Mouse (Mus musculus) CH12.LX (cell line): Measurements from ENCODE around the gene Nagpa. TPM values are rescaled to one million over a fixed set of nuclear protein-coding genes. Genes with fewer than 3 reads are reported as not detected.

Experiments used
- DNase-seq: peaks from one replicate; pipeline ENCODE4 v3.0.0-alpha.2; 2013; ENCODE audit errors: extremely low read depth
- H3K27ac ChIP-seq: 2 replicates; pipeline ENCODE4 v1.5.1; 2012; ENCODE audit warnings: low read depth, mild to moderate bottlenecking, control low read depth, moderate library complexity; ENCODE audit not compliant: insufficient read depth
- H3K27me3 ChIP-seq: replicated peaks from 2 replicates; pipeline ENCODE3; 2012; ENCODE audit warnings: inconsistent platforms
- H3K36me3 ChIP-seq, 2 experiments: replicated peaks in 1 of 2; 2 replicates each; pipeline versions ENCODE3 to v1.6.1; 2012; ENCODE audit warnings: inconsistent platforms in 1 of 2, low read length in 1 of 2, mild to moderate bottlenecking in 1 of 2, mixed read lengths in 1 of 2, moderate library complexity in 1 of 2; ENCODE audit not compliant: control insufficient read depth in 1 of 2, insufficient read depth in 1 of 2
- H3K4me1 ChIP-seq, 2 experiments: 2 replicates each; pipeline ENCODE4 v1.6.1; 2012; ENCODE audit warnings: inconsistent platforms in 1 of 2, moderate library complexity in 1 of 2; ENCODE audit not compliant: insufficient read depth in 2 of 2, control insufficient read depth in 1 of 2
- H3K4me2 ChIP-seq: 2 replicates; pipeline ENCODE4 v1.6.1; 2012; ENCODE audit warnings: low read depth, mild to moderate bottlenecking, control low read depth; ENCODE audit not compliant: poor library complexity, insufficient read depth, severe bottlenecking
- H3K4me3 ChIP-seq, 3 experiments: fragments of 150-350 bp in 1 of 3; sonication (generic) in 1 of 3; replicated peaks in 1 of 3; 2 replicates each; pipeline versions ENCODE3 to v1.5.1; 2011 to 2012; ENCODE audit warnings: low read depth in 2 of 3, low read length in 2 of 3, mild to moderate bottlenecking in 2 of 3, moderate library complexity in 2 of 3, control low read depth in 1 of 3, improper control_type of control experiment in 1 of 3, inconsistent platforms in 1 of 3, mixed read lengths in 1 of 3; ENCODE audit not compliant: poor library complexity in 1 of 3
- H3K79me2 ChIP-seq: replicated peaks from 2 replicates; pipeline ENCODE4 v1.6.1; 2012; ENCODE audit warnings: mild to moderate bottlenecking, moderate library complexity; ENCODE audit not compliant: control insufficient read depth, poor library complexity, insufficient read depth, severe bottlenecking; ENCODE audit errors: extremely low read depth
- H3K9ac ChIP-seq: 2 replicates; pipeline ENCODE4 v1.6.1; 2012; ENCODE audit warnings: low read depth, mild to moderate bottlenecking, control low read depth, moderate library complexity; ENCODE audit not compliant: insufficient read depth
- H3K9me3 ChIP-seq: replicated peaks from 2 replicates; pipeline ENCODE3; 2012; ENCODE audit warnings: low read length, inconsistent platforms, mixed read lengths
- BHLHE40 ChIP-seq: IDR thresholded peaks from 2 replicates; pipeline ENCODE4 v1.6.1; 2011; ENCODE audit warnings: mild to moderate bottlenecking, low read depth, low read length, improper control_type of control experiment
- CHD1 ChIP-seq: IDR thresholded peaks from 2 replicates; pipeline ENCODE4 v1.6.1; 2012; ENCODE audit warnings: low read depth, low read length, improper control_type of control experiment, inconsistent platforms
- ELF1 ChIP-seq: IDR thresholded peaks from 2 replicates; pipeline ENCODE4 v1.6.1; 2014; ENCODE audit warnings: low read depth, mild to moderate bottlenecking, inconsistent platforms, low read length, improper control_type of control experiment
- EP300 ChIP-seq: IDR thresholded peaks from 2 replicates; pipeline ENCODE4 v1.6.1; 2011; ENCODE audit warnings: low read length, improper control_type of control experiment
- GABPA ChIP-seq: IDR thresholded peaks from 2 replicates; pipeline ENCODE4 v1.6.1; 2012; ENCODE audit warnings: low read depth, low read length, improper control_type of control experiment, inconsistent platforms; ENCODE audit not compliant: insufficient replicate concordance
- JUN ChIP-seq: IDR thresholded peaks from 2 replicates; pipeline ENCODE4 v1.6.1; 2011; ENCODE audit warnings: low read depth, mild to moderate bottlenecking, low read length, improper control_type of control experiment, moderate library complexity; ENCODE audit not compliant: insufficient read depth
- JUND ChIP-seq: conservative IDR thresholded peaks from 2 replicates; pipeline ENCODE4 v1.6.1; 2011; ENCODE audit warnings: low read depth, low read length, improper control_type of control experiment
- KAT2A ChIP-seq: IDR thresholded peaks from 2 replicates; pipeline ENCODE4 v1.6.1; 2012; ENCODE audit warnings: low read length, improper control_type of control experiment, inconsistent platforms; ENCODE audit not compliant: insufficient replicate concordance
- MAFK ChIP-seq: IDR thresholded peaks from 2 replicates; pipeline ENCODE4 v1.6.1; 2011; ENCODE audit warnings: low read length, improper control_type of control experiment; ENCODE audit not compliant: insufficient replicate concordance
- MAX ChIP-seq: IDR thresholded peaks from 2 replicates; pipeline ENCODE4 v1.6.1; 2011; ENCODE audit warnings: low read length, improper control_type of control experiment
- MAZ ChIP-seq: IDR thresholded peaks from 2 replicates; pipeline ENCODE4 v1.6.1; 2012; ENCODE audit warnings: low read depth, mild to moderate bottlenecking, inconsistent platforms, low read length, improper control_type of control experiment, moderate library complexity
- MXI1 ChIP-seq: IDR thresholded peaks from 2 replicates; pipeline ENCODE4 v1.6.1; 2011; ENCODE audit warnings: mild to moderate bottlenecking, low read depth, low read length, improper control_type of control experiment
- NELFE ChIP-seq: IDR thresholded peaks from 2 replicates; pipeline ENCODE4 v1.6.1; 2011; ENCODE audit warnings: low read depth, low read length, improper control_type of control experiment
- NRF1 ChIP-seq: IDR thresholded peaks from 2 replicates; pipeline ENCODE4 v1.6.1; 2014; ENCODE audit warnings: low read depth, mild to moderate bottlenecking, inconsistent platforms, low read length, improper control_type of control experiment, moderate library complexity
- POLR2A ChIP-seq: IDR thresholded peaks from 2 replicates; pipeline ENCODE4 v1.6.1; 2011; ENCODE audit warnings: low read depth, mild to moderate bottlenecking, improper control_type of control experiment, low read length
- RAD21 ChIP-seq: IDR thresholded peaks from 2 replicates; pipeline ENCODE4 v1.6.1; 2011; ENCODE audit warnings: low read depth, mild to moderate bottlenecking, low read length, improper control_type of control experiment, moderate library complexity
- RCOR1 ChIP-seq: conservative IDR thresholded peaks from 2 replicates; pipeline ENCODE4 v1.6.1; 2012; ENCODE audit warnings: low read depth, mild to moderate bottlenecking, inconsistent platforms, low read length, improper control_type of control experiment
- SIN3A ChIP-seq: IDR thresholded peaks from 2 replicates; pipeline ENCODE4 v1.6.1; 2012; ENCODE audit warnings: low read length, improper control_type of control experiment, inconsistent platforms
- SMC3 ChIP-seq: IDR thresholded peaks from 2 replicates; pipeline ENCODE4 v1.6.1; 2011; ENCODE audit warnings: low read depth, low read length, improper control_type of control experiment
- TBP ChIP-seq: conservative IDR thresholded peaks from 2 replicates; pipeline ENCODE4 v1.6.1; 2011; ENCODE audit warnings: low read depth, low read length, improper control_type of control experiment
- TCF12 ChIP-seq: IDR thresholded peaks from 2 replicates; pipeline ENCODE4 v1.6.1; 2014; ENCODE audit warnings: low read depth, mild to moderate bottlenecking, inconsistent platforms, low read length, improper control_type of control experiment
- USF1 ChIP-seq: IDR thresholded peaks from 2 replicates; pipeline ENCODE4 v1.6.1; 2014; ENCODE audit warnings: low read depth, mild to moderate bottlenecking, inconsistent platforms, low read length, improper control_type of control experiment
- USF2 ChIP-seq: conservative IDR thresholded peaks from 2 replicates; pipeline ENCODE4 v1.6.1; 2011; ENCODE audit warnings: low read depth, low read length, improper control_type of control experiment
- ZC3H11A ChIP-seq: IDR thresholded peaks from 2 replicates; pipeline ENCODE4 v1.6.1; 2012; ENCODE audit warnings: low read depth, mild to moderate bottlenecking, inconsistent platforms, low read length, improper control_type of control experiment
- ZKSCAN1 ChIP-seq: IDR thresholded peaks from 2 replicates; pipeline ENCODE4 v1.6.1; 2012; ENCODE audit warnings: low read depth, inconsistent platforms, low read length, improper control_type of control experiment, borderline replicate concordance
- ZMIZ1 ChIP-seq: IDR thresholded peaks from 2 replicates; pipeline ENCODE4 v1.6.1; 2012; ENCODE audit warnings: low read depth, mild to moderate bottlenecking, inconsistent platforms, low read length, improper control_type of control experiment
- dilution Hi-C: fragments of 300-500 bp; cut with MboI; formaldehyde crosslinking; loops from 2 replicates; pipeline ENCODE4 v1.14.3; 2020; ENCODE audit warnings: low sequenced_read_pairs; ENCODE audit not compliant: extremely low pct_unique_long_range_greater_than_20kb, extremely low pct_ligation_motif_present
- in situ Hi-C: fragments of 300-500 bp; cut with MboI; formaldehyde crosslinking; loops from 3 replicates; pipeline ENCODE4 v1.14.3; 2019; ENCODE audit warnings: low sequenced_read_pairs, low pct_ligation_motif_present, low pct_unique_long_range_greater_than_20kb, mixed read lengths
- polyA plus RNA-seq: library from polyadenylated mRNA; unstranded; fragments of >175 nt; gene quantifications from 2 replicates; pipeline ENCODE4 v1.2.1, GENCODE M21; 2012; ENCODE audit warnings: low read depth; ENCODE audit not compliant: insufficient read length
- total RNA-seq, 2 experiments: library from RNA; depleted of rRNA; stranded (reverse); fragments of 300-350 nt in 1 of 2; fragments of >200 nt in 1 of 2; gene quantifications; 2 replicates each; pipeline ENCODE4 v1.2.3; 2012 to 2014

Nagpa gene
- total and polyA plus RNA-seq, 3 experiments, result 41.9 to 80.6 (median 50.2) TPM

DNA sequence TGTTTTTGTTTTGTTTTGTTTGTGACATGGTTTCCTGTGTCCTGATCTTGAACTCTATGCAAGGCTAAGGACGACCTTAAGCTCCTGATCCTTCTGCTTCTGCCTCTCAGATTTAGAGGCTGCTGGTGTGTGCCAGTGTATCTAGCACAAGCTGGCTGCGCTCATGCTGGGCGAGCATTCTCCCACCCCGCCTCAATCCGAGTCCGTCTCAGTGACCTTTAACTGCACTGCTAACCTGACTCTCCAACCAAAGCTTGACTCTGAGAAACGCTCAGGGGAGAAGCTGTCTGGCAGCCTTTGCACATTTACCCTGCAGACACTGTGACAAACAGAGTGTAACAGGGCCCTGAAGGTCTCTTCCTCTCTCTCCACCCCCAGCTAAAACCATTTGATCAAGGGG, 18.1 kb downstream of the Nagpa start:
- Histone ChIP-seq H3K4me2 (no peak overlapping the region), H3K9ac (no peak overlapping the region), H3K27ac (no peak overlapping the region), H3K27me3 (peaks cover 18% of the 10 kb centered on the region), H3K79me2 (no peaks in the 10 kb centered on the region), H3K4me3 (no peak overlapping the region), H3K36me3 (no peaks in the 10 kb centered on the region), H3K4me1 (peaks cover 0 to 20% of the 10 kb centered on the region in 2 experiments; a peak in 2 of 4 replicates), H3K9me3 (no peaks in the 10 kb centered on the region)
- in situ Hi-C loops, result no loop called here
- dilution Hi-C loops, result no loop called here
- DNase-seq, result no peak
- TF ChIP-seq USF2 (no peak), BHLHE40 (no peak), JUND (no peak), ZKSCAN1 (no peak), MAZ (no peak), USF1 (no peak), POLR2A (no peak), SIN3A (no peak), NELFE (no peak), JUN (no peak), MAX (no peak)

DNA sequence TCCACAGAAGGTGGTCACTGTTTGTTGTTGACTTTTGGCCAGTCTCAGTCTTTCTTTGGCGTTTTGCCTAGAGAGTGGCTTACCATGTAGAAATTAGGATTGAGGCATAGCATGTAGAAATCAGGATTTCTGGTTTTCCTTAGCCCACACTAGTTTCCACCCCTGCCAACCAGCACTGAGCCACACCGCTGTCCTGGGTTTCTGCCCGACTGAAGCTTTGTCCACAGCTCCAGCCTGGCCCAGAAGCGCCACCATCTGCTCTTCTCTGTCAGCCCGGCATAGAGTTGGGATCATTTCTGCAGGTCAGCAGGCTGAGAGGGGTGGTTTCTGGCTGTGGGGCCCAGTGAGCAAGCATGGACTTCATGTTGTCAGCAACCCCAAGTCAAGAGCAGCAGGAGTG, 18.9 kb downstream of the Nagpa start:
- dilution Hi-C loops, result no loop called here
- peaks cover 21% of the 10 kb centered on the region for H3K27me3 ChIP-seq
- no peak for DNase-seq
- peaks cover 0 to 20% of the 10 kb centered on the region in 2 experiments; a peak in 2 of 4 replicates for H3K4me1 ChIP-seq
- H3K79me2 ChIP-seq, result no peaks in the 10 kb centered on the region
- H3K27ac ChIP-seq, result no peak overlapping the region
- H3K36me3 ChIP-seq, result no peaks in the 10 kb centered on the region
- TF ChIP-seq NRF1 (no peak), JUND (no peak)
- in situ Hi-C loops, result no loop called here
- no peak overlapping the region for H3K9ac ChIP-seq
- no peak overlapping the region for H3K4me2 ChIP-seq
- H3K4me3 ChIP-seq, result no peak overlapping the region
- H3K9me3 ChIP-seq, result no peaks in the 10 kb centered on the region

DNA sequence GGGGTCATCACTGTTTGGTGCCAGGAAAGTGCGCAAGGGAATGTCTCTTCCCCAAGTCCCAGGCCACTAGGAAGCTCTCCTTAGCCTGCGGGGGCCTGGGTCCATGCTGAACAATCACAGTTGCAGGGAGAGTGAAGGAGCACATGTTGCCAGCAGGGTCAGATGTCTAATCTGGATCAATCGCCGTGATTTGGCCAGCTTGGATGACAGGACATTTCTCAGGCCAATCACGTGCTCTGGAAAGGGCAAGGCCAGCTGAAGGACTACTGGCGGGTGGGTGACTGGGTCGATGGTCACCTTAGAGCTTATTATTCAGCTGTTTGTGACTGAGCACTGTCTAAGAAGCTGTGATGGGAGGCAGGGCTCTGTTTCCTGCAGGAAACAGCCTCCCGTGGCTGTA, 19.7 kb downstream of the Nagpa start:
- dilution Hi-C loops, result no loop called here
- H3K27me3 ChIP-seq, result peaks cover 18% of the 10 kb centered on the region
- no peaks in the 10 kb centered on the region for H3K9me3 ChIP-seq
- H3K27ac ChIP-seq, result no peak overlapping the region
- no peak overlapping the region for H3K4me2 ChIP-seq
- no peaks in the 10 kb centered on the region for H3K36me3 ChIP-seq
- peaks cover 2 to 20% of the 10 kb centered on the region in 2 experiments; a peak in 2 of 4 replicates for H3K4me1 ChIP-seq
- in situ Hi-C loops, result no loop called here
- no peak overlapping the region for H3K4me3 ChIP-seq
- no peaks in the 10 kb centered on the region for H3K79me2 ChIP-seq
- H3K9ac ChIP-seq, result no peak overlapping the region
- DNase-seq, result no peak
- TF ChIP-seq GABPA (no peak), ZC3H11A (no peak), RCOR1 (no peak), BHLHE40 (no peak), ZMIZ1 (no peak), SMC3 (no peak), NRF1 (no peak), TBP (no peak), MAX (no peak), CHD1 (no peak), TCF12 (no peak), RAD21 (no peak), KAT2A (no peak), ELF1 (no peak), MXI1 (no peak), EP300 (no peak), USF2 (no peak), MAFK (no peak)
